ENCODE assay signal across 29 mouse cellular contexts in the genomic region with DNA sequence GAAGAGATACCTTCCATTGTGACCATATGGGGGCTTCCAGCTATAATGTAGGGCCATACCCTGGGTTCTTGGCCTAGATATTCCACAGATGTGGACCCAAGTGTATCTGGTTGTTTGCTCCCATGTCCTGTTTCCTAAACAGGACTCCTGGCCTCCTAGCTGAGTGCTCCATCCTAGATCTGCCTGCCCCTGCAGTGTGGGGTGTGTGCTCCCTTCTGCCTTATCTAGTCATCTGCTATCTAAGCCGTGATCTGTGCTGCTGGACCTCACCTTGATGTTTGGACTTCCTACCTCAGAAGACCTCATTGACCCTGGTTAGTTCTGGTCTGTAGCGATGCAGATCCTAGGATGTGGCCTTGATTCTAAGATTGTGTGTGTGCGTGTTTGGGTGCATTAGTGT. TPM values are rescaled to one million over a fixed set of nuclear protein-coding genes. Genes with fewer than 3 reads are reported as not detected.
"Had no signal": no experiment of that assay in that cellular context is flagged by ENCODE, and none has a peak within 500 bp of the region (broad histone marks: within the 10 kb centered on the region; RNA-seq: fewer than 3 reads in every experiment).

No protein-coding gene starts in this region.

- H3K4me3 ChIP-seq: lung, embryonic 15.5 days; midbrain, embryonic 10.5 days; midbrain, embryonic 12.5 days; myocyte; neural tube, embryonic 13.5 days; neural tube, embryonic 15.5 days had no signal

- ATAC-seq: liver, postnatal 0 days; lung, postnatal 0 days; midbrain, embryonic 16.5 days had no signal

- H3K36me3 ChIP-seq: lung, embryonic 15.5 days had no signal

- H3K4me2 ChIP-seq: lung, embryonic 15.5 days; midbrain, embryonic 12.5 days; neural tube, embryonic 13.5 days; neural tube, embryonic 15.5 days had no signal

- H3K4me1 ChIP-seq: lung, embryonic 15.5 days; midbrain, embryonic 10.5 days; midbrain, embryonic 12.5 days; neural tube, embryonic 13.5 days; neural tube, embryonic 15.5 days had no signal

- H3K27ac ChIP-seq: lung, embryonic 15.5 days; midbrain, embryonic 10.5 days; midbrain, embryonic 12.5 days; neural tube, embryonic 13.5 days; neural tube, embryonic 15.5 days had no signal

- DNase-seq: liver, postnatal 0 days; lung, adult 2 months; lung, postnatal 14 days; lung, postnatal 36 days; midbrain, embryonic 14.5 days; retina, postnatal 1 day; right cerebral cortex, adult 18-20 months; right cerebral cortex, postnatal 25 days; right cerebral cortex, postnatal 4 days; spleen, adult 18-20 months; thymus, adult 2 months; thymus, postnatal 25 days; thymus, postnatal 4 days had no signal

- H3K9me3 ChIP-seq: lung, embryonic 15.5 days; midbrain, embryonic 10.5 days; midbrain, embryonic 12.5 days; neural tube, embryonic 13.5 days; neural tube, embryonic 15.5 days had no signal

- H3K9ac ChIP-seq: liver, postnatal 0 days; lung, embryonic 15.5 days; midbrain, embryonic 12.5 days; neural tube, embryonic 13.5 days; neural tube, embryonic 15.5 days had no signal

- H3K27me3 ChIP-seq: lung, embryonic 15.5 days; midbrain, embryonic 12.5 days; neural tube, embryonic 13.5 days; neural tube, embryonic 15.5 days had no signal

RNA-seq across cellular contexts. Expression of gene Timm8a2, which starts 44.6 kb away (rescaled TPM):
- total RNA-seq: megakaryocyte progenitor cell, adult 5-6 weeks; megakaryocyte-erythroid progenitor cell, adult 5-6 weeks had no signal
- polyA plus RNA-seq: liver, postnatal 0 days; lung, adult 2 months; lung, embryonic 15.5 days; lung, postnatal 0 days; macrophage; midbrain, embryonic 10.5 days; midbrain, embryonic 12.5 days; midbrain, embryonic 14.5 days; midbrain, embryonic 16.5 days; myocyte; neural tube, embryonic 11.5 days; neural tube, embryonic 13.5 days; neural tube, embryonic 15.5 days; small intestine, adult 2 months; stomach, embryonic 14.5 days; stomach, embryonic 16.5 days; urinary bladder, adult 2 months had no signal
